Mouse (Mus musculus): ENCODE results near the gene Tgfbr3l. TPM values are rescaled to one million over a fixed set of nuclear protein-coding genes. Genes with fewer than 3 reads are reported as not detected.

The Tgfbr3l gene
- polyA plus RNA-seq, 1 experiment from 2014 or later, result 4.9 TPM

DNA sequence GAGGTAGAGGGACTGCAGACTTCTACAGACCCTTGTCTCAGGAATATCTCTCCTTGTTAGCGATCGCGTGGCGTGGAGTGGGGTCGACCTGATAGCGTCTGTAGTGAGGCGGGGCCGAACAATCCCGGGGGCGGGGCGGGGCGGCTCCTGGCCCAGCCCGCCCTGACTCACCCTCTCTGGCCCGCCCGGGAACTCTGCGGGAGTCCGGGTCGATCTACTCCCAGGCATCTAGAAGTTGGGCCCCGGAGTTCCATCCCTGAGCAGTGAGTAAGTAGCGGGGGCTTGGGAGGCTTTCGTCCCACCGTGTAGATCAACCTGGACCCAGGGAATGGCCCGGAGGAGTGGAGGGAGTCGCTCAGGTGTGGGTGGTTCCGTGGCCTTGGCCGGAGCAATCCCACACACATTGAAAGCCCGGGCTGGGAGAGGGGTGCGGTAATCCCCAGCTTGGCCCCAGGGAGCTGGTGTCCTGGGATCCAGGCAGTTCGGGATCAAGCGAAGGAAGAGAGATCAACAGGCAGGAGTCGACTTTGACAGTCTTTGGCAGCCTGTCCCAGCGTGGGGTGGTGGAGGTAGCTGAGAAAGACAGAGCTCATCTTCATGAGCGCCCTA is 21.2 kb upstream of the Tgfbr3l start, which contains the start of gene Lrrc8e:
TSS of gene Lrrc8e (plus strand) at position 89 of the 609 bp plus-strand sequence.
- 5% methylated on average over 33 of the region's 33 CpGs for WGBS
- H3K4me1 ChIP-seq (ENCODE audit: control insufficient read depth, insufficient read depth, low read length), result no peaks in the 10 kb centered on the region
- peak within 1 kb of the TSS; percentile 27 for H3K4me3 ChIP-seq (ENCODE audit: low read depth, low read length)
- H3K9ac ChIP-seq (replicated peaks; ENCODE audit: low read depth, low read length), result no peak within 1 kb of the TSS
- peak within 1 kb of the TSS; percentile 53 for H3K4me2 ChIP-seq (replicated peaks; ENCODE audit: low read depth, low read length)
- H3K36me3 ChIP-seq (ENCODE audit: control insufficient read depth, insufficient read depth, low read length), result no peaks in the 10 kb centered on the region
- no peaks in the 10 kb centered on the region for H3K9me3 ChIP-seq (ENCODE audit: control insufficient read depth, low read depth, low read length)
- ATAC-seq (ENCODE audit: insufficient number of reproducible peaks, insufficient read depth, low FRiP score, low read depth), result peak; percentile 80
- no peaks in the 10 kb centered on the region for H3K27me3 ChIP-seq (ENCODE audit: control insufficient read depth, insufficient read depth, low read length)
- no peak within 1 kb of the TSS for H3K27ac ChIP-seq (ENCODE audit: low read length)

DNA sequence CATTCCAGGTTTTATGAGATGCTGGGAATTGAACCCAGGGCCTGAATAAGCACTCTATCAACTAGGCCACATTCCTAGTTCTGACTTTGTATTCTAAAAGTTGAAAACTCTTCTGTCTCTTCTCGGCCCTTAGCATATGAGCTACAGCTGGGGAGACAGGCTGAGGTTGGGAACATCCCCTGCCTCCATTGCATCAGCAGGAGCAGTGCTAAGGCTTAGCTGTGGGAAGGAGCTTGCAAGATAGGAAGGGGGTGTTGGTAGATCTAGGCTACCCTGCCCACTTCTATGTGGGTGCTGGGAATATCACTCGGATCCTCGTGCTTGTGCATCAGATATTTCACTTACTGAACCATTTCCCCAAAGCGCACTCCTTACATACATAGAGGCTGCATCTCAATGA is 20.1 kb upstream of the Tgfbr3l start:
- Histone ChIP-seq H3K27ac (ENCODE audit: low read length) (no peak overlapping the region), H3K9me3 (ENCODE audit: control insufficient read depth, low read depth, low read length) (no peaks in the 10 kb centered on the region), H3K4me3 (ENCODE audit: low read depth, low read length) (no peak overlapping the region), H3K4me2 (replicated peaks; ENCODE audit: low read depth, low read length) (no peak overlapping the region), H3K9ac (replicated peaks; ENCODE audit: low read depth, low read length) (no peak overlapping the region), H3K36me3 (ENCODE audit: control insufficient read depth, insufficient read depth, low read length) (no peaks in the 10 kb centered on the region), H3K27me3 (ENCODE audit: control insufficient read depth, insufficient read depth, low read length) (no peaks in the 10 kb centered on the region), H3K4me1 (ENCODE audit: control insufficient read depth, insufficient read depth, low read length) (no peaks in the 10 kb centered on the region)
- ATAC-seq (ENCODE audit: insufficient number of reproducible peaks, insufficient read depth, low FRiP score, low read depth), result no peak
- 95% methylated on average over 4 of the region's 4 CpGs for WGBS

DNA sequence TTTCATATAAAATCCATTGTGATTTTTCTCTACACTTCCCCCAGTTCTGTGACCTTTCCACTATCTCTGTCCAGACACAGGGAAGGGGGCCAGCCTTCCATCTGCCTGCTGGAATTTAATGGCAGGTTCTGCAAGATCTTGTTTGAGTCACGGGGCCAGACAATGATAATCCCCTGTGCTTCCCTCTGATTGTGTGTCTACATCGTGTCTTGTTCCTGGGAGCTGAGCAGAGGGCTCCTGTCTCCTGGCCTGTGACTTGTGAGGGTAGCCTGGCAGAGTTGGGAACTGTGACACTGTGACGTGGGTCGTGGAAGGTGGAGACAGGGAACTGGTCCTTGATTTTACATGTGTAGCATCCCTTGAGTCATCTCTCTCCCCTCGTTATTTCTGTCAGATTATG is 18.2 kb upstream of the Tgfbr3l start:
- Histone ChIP-seq H3K4me3 (ENCODE audit: low read depth, low read length) (no peak overlapping the region), H3K27ac (ENCODE audit: low read length) (no peak overlapping the region), H3K36me3 (ENCODE audit: control insufficient read depth, insufficient read depth, low read length) (no peaks in the 10 kb centered on the region), H3K9me3 (ENCODE audit: control insufficient read depth, low read depth, low read length) (no peaks in the 10 kb centered on the region), H3K4me1 (ENCODE audit: control insufficient read depth, insufficient read depth, low read length) (no peaks in the 10 kb centered on the region), H3K4me2 (replicated peaks; ENCODE audit: low read depth, low read length) (no peak overlapping the region), H3K27me3 (ENCODE audit: control insufficient read depth, insufficient read depth, low read length) (no peaks in the 10 kb centered on the region), H3K9ac (replicated peaks; ENCODE audit: low read depth, low read length) (no peak overlapping the region)
- WGBS, result 67% methylated on average over 5 of the region's 5 CpGs
- no peak for ATAC-seq (ENCODE audit: insufficient number of reproducible peaks, insufficient read depth, low FRiP score, low read depth)

DNA sequence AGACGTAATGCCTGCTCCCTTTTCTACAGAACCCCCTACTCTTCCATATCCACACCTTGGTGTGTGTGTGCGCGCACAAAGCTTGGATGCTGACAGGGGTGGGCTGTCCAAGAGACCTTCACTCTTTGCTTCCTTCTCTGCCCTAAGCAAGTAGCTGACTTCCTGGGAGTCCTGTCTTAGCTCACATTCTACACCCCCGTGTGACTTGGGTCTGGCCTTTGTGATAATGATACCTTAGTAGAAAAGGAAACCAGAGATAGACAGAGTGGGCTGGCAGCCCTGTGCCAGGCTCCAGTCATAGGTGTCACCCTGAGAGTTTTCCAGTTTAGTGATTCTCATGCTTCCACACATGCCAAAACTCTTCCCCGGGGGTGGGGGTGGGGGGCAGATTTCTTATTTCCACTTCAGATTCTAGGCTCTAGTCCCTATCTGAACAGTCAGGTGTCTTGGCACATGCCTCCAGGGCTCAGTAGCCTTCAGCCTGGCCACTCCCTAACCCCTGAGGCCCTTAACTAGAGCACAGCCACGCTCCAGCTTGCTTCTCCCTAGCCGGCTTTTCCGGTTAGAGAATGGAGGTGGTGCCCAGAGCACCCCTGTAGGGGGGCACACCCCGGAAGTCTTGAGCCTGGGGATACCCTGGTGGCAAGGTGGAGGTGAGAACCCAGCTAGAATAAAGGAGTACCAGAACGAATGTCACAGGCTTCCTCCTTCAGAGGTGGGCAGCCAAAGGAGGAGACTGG is 17.2 kb upstream of the Tgfbr3l start:
- H3K9ac ChIP-seq (replicated peaks; ENCODE audit: low read depth, low read length), result no peak overlapping the region
- ATAC-seq (ENCODE audit: insufficient number of reproducible peaks, insufficient read depth, low FRiP score, low read depth), result peak; percentile 60; the same call in 1 of the 2 replicates
- no peaks in the 10 kb centered on the region for H3K9me3 ChIP-seq (ENCODE audit: control insufficient read depth, low read depth, low read length)
- H3K36me3 ChIP-seq (ENCODE audit: control insufficient read depth, insufficient read depth, low read length), result no peaks in the 10 kb centered on the region
- H3K27ac ChIP-seq (ENCODE audit: low read length), result no peak overlapping the region
- WGBS, result 56% methylated on average over 10 of the region's 10 CpGs
- H3K4me3 ChIP-seq (ENCODE audit: low read depth, low read length), result no peak overlapping the region
- no peaks in the 10 kb centered on the region for H3K4me1 ChIP-seq (ENCODE audit: control insufficient read depth, insufficient read depth, low read length)
- H3K4me2 ChIP-seq (replicated peaks; ENCODE audit: low read depth, low read length), result no peak overlapping the region
- H3K27me3 ChIP-seq (ENCODE audit: control insufficient read depth, insufficient read depth, low read length), result no peaks in the 10 kb centered on the region

DNA sequence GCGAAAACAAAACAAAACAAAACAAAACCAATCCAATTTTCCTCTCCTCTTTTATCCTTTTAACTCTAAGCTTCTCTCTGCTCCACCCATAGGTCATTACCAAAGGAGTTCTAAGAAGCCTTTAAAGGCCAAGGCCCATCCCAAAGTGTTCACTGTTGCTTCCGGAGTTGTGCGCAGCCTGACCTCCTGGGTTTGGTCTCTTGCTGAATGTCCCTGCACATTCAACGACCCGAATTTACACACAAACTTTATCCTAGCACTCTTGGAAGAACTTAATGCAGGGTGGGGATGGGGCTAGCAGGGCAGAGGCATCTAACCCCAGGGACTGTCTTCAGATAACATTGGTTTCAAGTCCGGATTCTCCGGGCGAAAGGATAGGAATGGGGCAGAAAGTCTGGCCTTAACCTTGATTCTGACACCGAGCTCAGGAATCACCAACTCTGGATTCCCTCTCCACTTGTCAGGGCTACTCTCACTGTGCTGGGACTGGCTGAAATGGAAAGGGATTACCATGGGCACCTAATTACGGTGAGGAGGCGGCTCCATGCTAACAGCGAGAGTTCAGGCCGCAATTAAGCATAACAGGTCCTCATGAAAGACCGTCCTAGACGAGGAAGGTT is 10.1 kb upstream of the Tgfbr3l start:
- Histone ChIP-seq H3K4me1 (ENCODE audit: control insufficient read depth, insufficient read depth, low read length) (peaks cover 17% of the 10 kb centered on the region), H3K9ac (replicated peaks; ENCODE audit: low read depth, low read length) (peak overlapping the region; percentile 60), H3K27me3 (ENCODE audit: control insufficient read depth, insufficient read depth, low read length) (no peaks in the 10 kb centered on the region), H3K4me3 (ENCODE audit: low read depth, low read length) (peak overlapping the region; percentile 74), H3K36me3 (ENCODE audit: control insufficient read depth, insufficient read depth, low read length) (peaks cover 9% of the 10 kb centered on the region; the same call in 1 of the 2 replicates), H3K9me3 (ENCODE audit: control insufficient read depth, low read depth, low read length) (no peaks in the 10 kb centered on the region), H3K27ac (ENCODE audit: low read length) (peak overlapping the region; percentile 97), H3K4me2 (replicated peaks; ENCODE audit: low read depth, low read length) (peak overlapping the region; percentile 70)
- ATAC-seq (ENCODE audit: insufficient number of reproducible peaks, insufficient read depth, low FRiP score, low read depth), result no peak
- WGBS, result 17% methylated on average over 15 of the region's 15 CpGs

DNA sequence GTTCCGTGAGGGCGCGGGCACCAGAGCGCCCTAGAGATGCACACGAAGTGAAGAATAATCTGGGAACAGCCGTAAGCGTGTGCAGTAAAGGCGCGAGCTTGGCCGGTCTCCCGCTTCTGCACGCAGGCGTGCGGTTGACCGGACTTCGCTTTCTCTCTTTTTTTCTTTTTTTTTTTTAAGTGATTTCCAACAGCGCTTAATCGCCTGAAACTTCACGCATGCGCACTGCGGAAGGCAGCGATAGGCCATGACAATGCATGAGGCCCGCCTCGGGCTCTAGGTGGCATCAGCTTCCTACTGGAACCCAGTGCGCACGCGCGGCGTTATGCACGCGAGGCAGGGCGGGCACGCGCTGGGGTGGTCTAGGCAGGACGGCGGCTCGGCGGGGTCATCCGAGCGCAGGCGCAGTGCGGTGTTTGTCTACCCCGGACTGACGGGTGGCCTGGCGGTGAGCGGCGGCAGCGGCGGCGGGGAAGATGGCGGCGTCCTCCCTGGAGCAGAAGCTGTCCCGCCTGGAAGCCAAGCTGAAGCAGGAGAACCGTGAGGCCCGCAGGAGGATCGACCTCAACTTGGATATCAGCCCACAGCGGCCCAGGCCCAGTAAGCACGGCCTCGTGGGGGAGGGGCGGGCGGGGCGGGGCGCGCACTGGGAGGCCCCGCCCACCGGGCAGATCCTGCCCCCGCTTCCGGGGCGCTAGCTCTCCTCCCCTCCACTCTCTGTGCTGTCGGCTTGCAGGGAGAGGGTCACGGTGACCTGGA is 9.4 kb upstream of the Tgfbr3l start, which contains the start of the genes Map2k7 and Gm49320:
TSS of gene Map2k7 (plus strand) at position 307 of the 759 bp plus-strand sequence.
TSS of gene Gm49320 (plus strand) at position 432 of the 759 bp plus-strand sequence.
- H3K4me1 ChIP-seq (ENCODE audit: control insufficient read depth, insufficient read depth, low read length), result peaks cover 17% of the 10 kb centered on the region
- H3K9me3 ChIP-seq (ENCODE audit: control insufficient read depth, low read depth, low read length), result no peaks in the 10 kb centered on the region
- H3K4me3 ChIP-seq (ENCODE audit: low read depth, low read length), result peak within 1 kb of the TSS; percentile 74
- peak within 1 kb of the TSS; percentile 60 for H3K9ac ChIP-seq (replicated peaks; ENCODE audit: low read depth, low read length)
- under 1% methylated on average over 67 of the region's 71 CpGs for WGBS
- H3K36me3 ChIP-seq (ENCODE audit: control insufficient read depth, insufficient read depth, low read length), result peaks cover 16% of the 10 kb centered on the region
- no peaks in the 10 kb centered on the region for H3K27me3 ChIP-seq (ENCODE audit: control insufficient read depth, insufficient read depth, low read length)
- ATAC-seq (ENCODE audit: insufficient number of reproducible peaks, insufficient read depth, low FRiP score, low read depth), result peak; percentile 95
- peak within 1 kb of the TSS; percentile 76 for H3K4me2 ChIP-seq (replicated peaks; ENCODE audit: low read depth, low read length)
- peak within 1 kb of the TSS; percentile 97 for H3K27ac ChIP-seq (ENCODE audit: low read length)

DNA sequence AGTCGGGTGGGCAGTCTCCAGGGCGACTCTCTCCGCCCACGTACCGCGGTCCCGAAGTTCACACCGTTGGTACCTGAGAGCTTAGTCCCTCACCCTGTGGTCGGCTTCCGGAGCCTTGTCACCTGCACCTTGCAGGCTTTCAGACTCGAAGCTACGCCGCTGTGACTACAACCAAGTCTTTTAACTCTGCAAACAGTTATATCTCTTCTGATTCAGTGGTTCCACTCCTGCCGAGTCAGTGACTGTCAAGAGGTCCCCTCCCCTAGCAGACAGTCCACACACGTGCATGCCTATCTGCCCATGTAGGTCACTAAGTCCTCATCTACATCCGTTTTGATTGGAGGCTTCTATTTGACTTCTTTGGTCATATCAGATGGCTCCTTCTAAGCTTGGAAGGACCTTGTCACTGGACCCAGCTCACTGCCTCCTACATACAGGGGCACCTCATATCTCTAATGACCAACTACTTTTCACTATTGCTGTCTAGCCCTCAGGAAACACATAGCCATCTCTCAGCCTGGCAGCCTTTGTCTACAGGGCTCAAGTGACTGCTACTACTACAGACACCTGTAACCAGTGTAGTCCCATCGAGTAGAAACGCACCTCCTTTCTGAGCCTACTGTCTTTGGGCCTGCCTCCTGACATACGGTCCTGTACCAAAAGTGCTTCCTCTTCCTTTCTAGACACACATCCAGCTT is 8.7 kb upstream of the Tgfbr3l start:
- no peaks in the 10 kb centered on the region for H3K27me3 ChIP-seq (ENCODE audit: control insufficient read depth, insufficient read depth, low read length)
- H3K4me2 ChIP-seq (replicated peaks; ENCODE audit: low read depth, low read length), result peak overlapping the region; percentile 76
- WGBS, result 11% methylated on average over 19 of the region's 19 CpGs
- peaks cover 17% of the 10 kb centered on the region for H3K4me1 ChIP-seq (ENCODE audit: control insufficient read depth, insufficient read depth, low read length)
- peak overlapping the region; percentile 56 for H3K9ac ChIP-seq (replicated peaks; ENCODE audit: low read depth, low read length)
- H3K9me3 ChIP-seq (ENCODE audit: control insufficient read depth, low read depth, low read length), result no peaks in the 10 kb centered on the region
- H3K36me3 ChIP-seq (ENCODE audit: control insufficient read depth, insufficient read depth, low read length), result peaks cover 23% of the 10 kb centered on the region
- ATAC-seq (ENCODE audit: insufficient number of reproducible peaks, insufficient read depth, low FRiP score, low read depth), result peak; percentile 24
- peak overlapping the region; percentile 80 for H3K27ac ChIP-seq (ENCODE audit: low read length)
- peak overlapping the region; percentile 74 for H3K4me3 ChIP-seq (ENCODE audit: low read depth, low read length)
